Mouse (Mus musculus) embryo, embryonic 9.5 days (tissue): ENCODE data around the gene Fbn1.

Source experiments
- DNase-seq: peaks from one replicate; pipeline ENCODE4 v3.0.0-alpha.2; 2017; ENCODE audit errors: extremely low spot score

Gene Fbn1

GRCm38 (mm10) chr2:125456059-125456789, 51.6 kb downstream of the Fbn1 start:
- no peak for DNase-seq

GRCm38 (mm10) chr2:125454781-125455180, 53.0 kb downstream of the Fbn1 start:
- no peak for DNase-seq

GRCm38 (mm10) chr2:125452369-125453097, 55.3 kb downstream of the Fbn1 start:
- no peak for DNase-seq

- DNase-seq, result no peak
Measured at GRCm38 (mm10) chr2:125449361-125449760, 58.4 kb downstream of the Fbn1 start.

GRCm38 (mm10) chr2:125448881-125449280, 58.9 kb downstream of the Fbn1 start:
- no peak for DNase-seq

- DNase-seq, result no peak
Measured at GRCm38 (mm10) chr2:125447274-125447898, 60.4 kb downstream of the Fbn1 start.

- no peak for DNase-seq
Measured at GRCm38 (mm10) chr2:125438381-125438780, 69.4 kb downstream of the Fbn1 start.

GRCm38 (mm10) chr2:125436240-125436639, 71.6 kb downstream of the Fbn1 start:
- no peak for DNase-seq

- DNase-seq, result no peak
Measured at GRCm38 (mm10) chr2:125433524-125433923, 74.3 kb downstream of the Fbn1 start.

GRCm38 (mm10) chr2:125431491-125431890, 76.3 kb downstream of the Fbn1 start:
- DNase-seq, result no peak

- no peak for DNase-seq
Measured at GRCm38 (mm10) chr2:125428811-125429438, 78.9 kb downstream of the Fbn1 start.

GRCm38 (mm10) chr2:125420604-125421003, 87.2 kb downstream of the Fbn1 start:
- DNase-seq, result no peak

- no peak for DNase-seq
Measured at GRCm38 (mm10) chr2:125419681-125420080, 88.1 kb downstream of the Fbn1 start.

GRCm38 (mm10) chr2:125418546-125418945, 89.2 kb downstream of the Fbn1 start:
- DNase-seq, result no peak

- DNase-seq, result no peak
Measured at GRCm38 (mm10) chr2:125416541-125417245, 91.1 kb downstream of the Fbn1 start.

- no peak for DNase-seq
Measured at GRCm38 (mm10) chr2:125412351-125412750, 95.4 kb downstream of the Fbn1 start.

GRCm38 (mm10) chr2:125411777-125412176, 96.0 kb downstream of the Fbn1 start:
- no peak for DNase-seq

- no peak for DNase-seq
Measured at GRCm38 (mm10) chr2:125404509-125405105, 103.2 kb downstream of the Fbn1 start.

GRCm38 (mm10) chr2:125402276-125402675, 105.5 kb downstream of the Fbn1 start:
- DNase-seq, result no peak

GRCm38 (mm10) chr2:125400121-125400520, 107.7 kb downstream of the Fbn1 start:
- DNase-seq, result no peak

GRCm38 (mm10) chr2:125397796-125398195, 110.0 kb downstream of the Fbn1 start:
- DNase-seq, result no peak
